Mouse (Mus musculus): ENCODE results near the gene Tmem50a.

GRCm38 (mm10) chr4:134922925-134923244, 8.1 kb upstream of the Tmem50a start:
- TF ChIP-seq CTCF (IDR thresholded peaks at IDR 0.05; ENCODE audit: borderline replicate concordance, insufficient read depth, low read length): no peak
- peak; percentile 52 for TF ChIP-seq POLR2A (IDR thresholded peaks at IDR 0.05; ENCODE audit: low read depth, low read length)
